Mouse (Mus musculus) bone marrow, adult 2 months (tissue): ENCODE data around the gene Drg2. TPM values are rescaled to one million over a fixed set of nuclear protein-coding genes. Genes with fewer than 3 reads are reported as not detected.

Source experiments
- H3K27ac ChIP-seq: fragments of 200-500 bp; 2 replicates; pipeline ENCODE4 v1.5.1; 2012; ENCODE audit warnings: low read depth, mild to moderate bottlenecking, control low read depth, inconsistent platforms, low read length; ENCODE audit not compliant: control insufficient read depth, poor library complexity, insufficient read depth
- H3K4me1 ChIP-seq: fragments of 200-500 bp; 2 replicates; pipeline ENCODE4 v1.6.1; 2011; ENCODE audit warnings: low read length; ENCODE audit not compliant: control insufficient read depth, insufficient read depth
- H3K4me3 ChIP-seq: fragments of 200-500 bp; replicated peaks from 2 replicates; pipeline ENCODE3; 2011; ENCODE audit warnings: mild to moderate bottlenecking, low read depth, low read length, control low read depth; ENCODE audit not compliant: control insufficient read depth
- CTCF ChIP-seq: fragments of 200-500 bp; IDR thresholded peaks from 2 replicates; pipeline ENCODE4 v1.5.1; 2011; ENCODE audit warnings: low read length, control low read depth; ENCODE audit not compliant: control insufficient read depth, insufficient read depth
- POLR2A ChIP-seq: fragments of 200-500 bp; IDR thresholded peaks from 2 replicates; pipeline ENCODE4 v1.6.1; 2011; ENCODE audit warnings: low read depth, mild to moderate bottlenecking, control low read depth, low read length, borderline replicate concordance; ENCODE audit not compliant: control insufficient read depth
- WGBS: fragments of 180-500 bp; shearing (Covaris S2); methylation state at CpG from one replicate; pipeline ENCODE4 v1.1.7; 2018; 5-methylcytosine and 5-hydroxymethylcytosine counted together
- polyA plus RNA-seq: library from polyadenylated mRNA; stranded (reverse); fragments of >200 nt; gene quantifications from 2 replicates; pipeline ENCODE4 v1.2.4, GENCODE M21; 2011; ENCODE audit warnings: low replicate concordance; ENCODE audit not compliant: missing spikeins, insufficient read depth, insufficient read length

The Drg2 gene
- polyA plus RNA-seq, 1 experiment = 28.0 TPM

GRCm38 (mm10) chr11:60512520-60512919 lies 58.1 kb downstream of the Drg2 start:
- no peak overlapping the region for H3K4me3 ChIP-seq
- WGBS = 67% methylated on average over 2 of the region's 2 CpGs
- no peak overlapping the region for H3K27ac ChIP-seq
- no peaks in the 10 kb centered on the region for H3K4me1 ChIP-seq
- TF ChIP-seq POLR2A (no peak), CTCF (no peak)

- H3K27ac ChIP-seq = no peak overlapping the region
- TF ChIP-seq CTCF (no peak), POLR2A (no peak)
- 77% methylated on average over 2 of the region's 2 CpGs for WGBS
- H3K4me1 ChIP-seq = no peaks in the 10 kb centered on the region
- no peak overlapping the region for H3K4me3 ChIP-seq
Measured at GRCm38 (mm10) chr11:60514941-60515340, 60.5 kb downstream of the Drg2 start.

DNA sequence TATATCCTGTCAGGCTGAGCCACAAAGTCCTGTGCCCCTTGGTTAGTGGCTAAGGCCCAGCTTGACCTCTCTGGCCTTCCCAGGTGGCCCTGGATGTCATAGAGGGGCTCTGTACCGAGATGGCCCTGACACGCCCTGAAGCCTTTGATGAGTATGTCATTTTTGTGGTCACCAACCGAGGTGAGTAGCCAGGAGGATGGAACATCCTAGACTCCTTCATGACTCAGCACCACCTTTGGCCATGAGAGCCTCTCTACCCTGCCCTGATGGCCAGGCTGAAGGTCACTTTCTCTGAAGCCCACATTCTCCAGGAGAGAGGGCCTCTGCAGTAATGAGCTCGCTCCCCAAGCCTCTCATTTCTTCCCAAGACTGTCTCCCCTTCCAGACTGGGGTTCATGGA lies 63.9 kb downstream of the Drg2 start:
- 63% methylated on average over 4 of the region's 4 CpGs for WGBS
- TF ChIP-seq POLR2A (no peak), CTCF (no peak)
- Histone ChIP-seq H3K4me1 (no peaks in the 10 kb centered on the region), H3K27ac (no peak overlapping the region), H3K4me3 (no peak overlapping the region)

Other genes with a start within 250 kb of the Drg2 start
- 17.7 and 37.3 TPM in 2 replicates for gene Srebf1, start 232.0 kb upstream of the Drg2 start, polyA plus RNA-seq
- 5.5 and 14.1 TPM in 2 replicates for gene Tom1l2, start 101.7 kb upstream of the Drg2 start, polyA plus RNA-seq
- gene Drc3, start 101.3 kb upstream of the Drg2 start, polyA plus RNA-seq = not detected in 2 replicates
- 4.8 and 7.2 TPM in 2 replicates for gene Gid4, start 37.4 kb upstream of the Drg2 start, polyA plus RNA-seq
- 16.2 and 23.5 TPM in 2 replicates for gene Atpaf2, start 36.1 kb upstream of the Drg2 start, polyA plus RNA-seq
- 1.1 and 1.4 TPM in 2 replicates for gene Myo15, start 14.7 kb downstream of the Drg2 start, polyA plus RNA-seq
- gene Alkbh5, start 81.8 kb downstream of the Drg2 start, polyA plus RNA-seq = 16.7 and 19.5 TPM in 2 replicates
- 11.1 and 11.2 TPM in 2 replicates for gene Llgl1, start 245.1 kb downstream of the Drg2 start, polyA plus RNA-seq